Comparison of ENCODE assay signal across 7 mouse cellular contexts in genomic region chr11:103080323-103081091, GRCm38 (mm10). TPM values are rescaled to one million over a fixed set of nuclear protein-coding genes. Genes with fewer than 3 reads are reported as not detected.
DNase-seq lines count a peak whose midpoint lies in the region; ATAC-seq and TF ChIP-seq lines count a peak whose summit lies in the region.

No protein-coding gene starts in this region.

- peak; percentile 52; the same call in 1 of the 2 replicates for ATAC-seq in hindbrain, embryonic 12.5 days (ENCODE audit: low FRiP score)

- no peak for DNase-seq in lung, adult 2 months
- DNase-seq in lung, postnatal 14 days = no peak
- DNase-seq in embryo, embryonic 10.5 days (ENCODE audit: low spot score) = peak; percentile 66
- DNase-seq in midbrain, embryonic 10.5 days (ENCODE audit: low spot score) = peak; percentile 51
- no peak for DNase-seq in adrenal gland, adult 2 months
- no peak for DNase-seq in right cerebral cortex, adult 2 months (ENCODE audit: low spot score in 2 of 2)

- no peak for TF ChIP-seq POLR2A in lung, adult 2 months (IDR thresholded peaks at IDR 0.05; ENCODE audit: borderline replicate concordance, extremely low read depth, low read depth, low read length)

- TF ChIP-seq CTCF in lung, adult 2 months (IDR thresholded peaks at IDR 0.05; ENCODE audit: insufficient read depth, low read length) = 0 out of 2 replicates have a peak, but pooled peaks have one; percentile 13

- no peaks in the 10 kb centered on the region for H3K36me3 ChIP-seq in hindbrain, embryonic 12.5 days
- H3K36me3 ChIP-seq in midbrain, embryonic 10.5 days = no peaks in the 10 kb centered on the region

- no peak overlapping the region for H3K27ac ChIP-seq in hindbrain, embryonic 12.5 days
- H3K27ac ChIP-seq in midbrain, embryonic 10.5 days (replicated peaks) = peak overlapping the region; percentile 71

- 16% methylated on average over 43 of the region's 43 CpGs for WGBS in lung, adult 2 months
- 1% methylated on average over 43 of the region's 43 CpGs for WGBS in hindbrain, embryonic 12.5 days
- WGBS in midbrain, embryonic 10.5 days = 1% methylated on average over 43 of the region's 43 CpGs

- no peak overlapping the region for H3K4me3 ChIP-seq in lung, adult 2 months (replicated peaks; ENCODE audit: extremely low read depth, low read depth, low read length)
- peak overlapping the region; percentile 30 for H3K4me3 ChIP-seq in hindbrain, embryonic 12.5 days
- H3K4me3 ChIP-seq in midbrain, embryonic 10.5 days = peak overlapping the region; percentile 50

- H3K9ac ChIP-seq in hindbrain, embryonic 12.5 days = peak overlapping the region; percentile 50

- H3K4me2 ChIP-seq in hindbrain, embryonic 12.5 days (replicated peaks) = peak overlapping the region; percentile 57

- H3K27me3 ChIP-seq in hindbrain, embryonic 12.5 days = peaks cover 51% of the 10 kb centered on the region
- H3K27me3 ChIP-seq in midbrain, embryonic 10.5 days (ENCODE audit: low read depth, poor library complexity, severe bottlenecking) = peaks cover 57% of the 10 kb centered on the region

- H3K4me1 ChIP-seq in lung, adult 2 months (ENCODE audit: control insufficient read depth, insufficient read depth, low read length) = peaks cover 7% of the 10 kb centered on the region
- H3K4me1 ChIP-seq in hindbrain, embryonic 12.5 days = peaks cover 11% of the 10 kb centered on the region
- H3K4me1 ChIP-seq in midbrain, embryonic 10.5 days = peaks cover 15% of the 10 kb centered on the region

- H3K9me3 ChIP-seq in hindbrain, embryonic 12.5 days (replicated peaks) = no peaks in the 10 kb centered on the region
- no peaks in the 10 kb centered on the region for H3K9me3 ChIP-seq in midbrain, embryonic 10.5 days (replicated peaks)

RNA-seq across cellular contexts. Expression of gene Plcd3, which starts 21.0 kb away (rescaled TPM):
- polyA plus RNA-seq in lung, adult 2 months (2012; rRNA removed) = 11.0 and 17.2 TPM in 2 replicates
- polyA plus RNA-seq in hindbrain, embryonic 12.5 days (2016; fragmentation: Nextera tagmentation; extraction: Ambion mirVana) = 1.6 and 1.7 TPM in 2 replicates
- polyA plus RNA-seq in midbrain, embryonic 10.5 days (2016; fragmentation: Nextera tagmentation; extraction: Ambion mirVana) = 1.4 TPM in 2 replicates
- 10 to 100 TPM in 1 of 2 experiments, 1 to 10 TPM in 1; 6.3 to 14.3 TPM for total RNA-seq in adrenal gland, adult 2 months (2021)
- polyA plus RNA-seq in adrenal gland, adult 2 months (2012; rRNA removed) = 21.4 and 24.7 TPM in 2 replicates

RNA-seq across cellular contexts. Expression of gene Acbd4, which starts 21.0 kb away (rescaled TPM):
- polyA plus RNA-seq in lung, adult 2 months (2012; rRNA removed) = 41.1 and 46.5 TPM in 2 replicates
- polyA plus RNA-seq in hindbrain, embryonic 12.5 days (2016; fragmentation: Nextera tagmentation; extraction: Ambion mirVana) = 7.0 and 8.3 TPM in 2 replicates
- 10.7 and 12.5 TPM in 2 replicates for polyA plus RNA-seq in midbrain, embryonic 10.5 days (2016; fragmentation: Nextera tagmentation; extraction: Ambion mirVana)
- total RNA-seq in adrenal gland, adult 2 months (2021) = 100 to 1,000 TPM in 1 of 2 experiments, 10 to 100 TPM in 1; 88.4 to 175 TPM
- polyA plus RNA-seq in adrenal gland, adult 2 months (2012; rRNA removed) = 70.3 and 91.9 TPM in 2 replicates

RNA-seq across cellular contexts. Expression of gene Hexim1, which starts 35.5 kb away (rescaled TPM):
- polyA plus RNA-seq in lung, adult 2 months (2012; rRNA removed) = 15.2 and 16.0 TPM in 2 replicates
- polyA plus RNA-seq in hindbrain, embryonic 12.5 days (2016; fragmentation: Nextera tagmentation; extraction: Ambion mirVana) = 3.8 and 4.0 TPM in 2 replicates
- 2.3 and 2.7 TPM in 2 replicates for polyA plus RNA-seq in midbrain, embryonic 10.5 days (2016; fragmentation: Nextera tagmentation; extraction: Ambion mirVana)
- 10 to 100 TPM; 70.9 to 83.7 TPM for total RNA-seq in adrenal gland, adult 2 months (2021)
- polyA plus RNA-seq in adrenal gland, adult 2 months (2012; rRNA removed) = 15.7 and 16.5 TPM in 2 replicates

RNA-seq across cellular contexts. Expression of gene Hexim2, which starts 51.7 kb away (rescaled TPM):
- 2.9 and 4.7 TPM in 2 replicates for polyA plus RNA-seq in lung, adult 2 months (2012; rRNA removed)
- polyA plus RNA-seq in hindbrain, embryonic 12.5 days (2016; fragmentation: Nextera tagmentation; extraction: Ambion mirVana) = 12.0 and 12.9 TPM in 2 replicates
- 7.8 and 8.2 TPM in 2 replicates for polyA plus RNA-seq in midbrain, embryonic 10.5 days (2016; fragmentation: Nextera tagmentation; extraction: Ambion mirVana)
- total RNA-seq in adrenal gland, adult 2 months (2021) = 1 to 10 TPM; 2.8 to 7.0 TPM
- 3.3 and 4.5 TPM in 2 replicates for polyA plus RNA-seq in adrenal gland, adult 2 months (2012; rRNA removed)

RNA-seq across cellular contexts. Expression of gene Dcakd, which starts 52.4 kb away (rescaled TPM):
- 54.4 and 58.2 TPM in 2 replicates for polyA plus RNA-seq in lung, adult 2 months (2012; rRNA removed)
- polyA plus RNA-seq in hindbrain, embryonic 12.5 days (2016; fragmentation: Nextera tagmentation; extraction: Ambion mirVana) = 160 and 161 TPM in 2 replicates
- polyA plus RNA-seq in midbrain, embryonic 10.5 days (2016; fragmentation: Nextera tagmentation; extraction: Ambion mirVana) = 265 and 287 TPM in 2 replicates
- 10 to 100 TPM; 62.8 to 79.5 TPM for total RNA-seq in adrenal gland, adult 2 months (2021)
- 136 and 185 TPM in 2 replicates for polyA plus RNA-seq in adrenal gland, adult 2 months (2012; rRNA removed)

Comparison
In these comparisons a context has a peak if more than half of its experiments do, and no peak if none do; other contexts are left out.
1. DNase-seq: peak in embryo, embryonic 10.5 days (single experiment) and midbrain, embryonic 10.5 days (single experiment); none in lung, adult 2 months (single experiment), lung, postnatal 14 days (single experiment), adrenal gland, adult 2 months (single experiment) and right cerebral cortex, adult 2 months (0 of 2).